Mouse (Mus musculus) E14TG2a.4 (cell line): ENCODE data around the gene 4921517D22Rik.
"Not testable (repeated sequence)": the region's sequence is repeated elsewhere in the genome, so short reads cannot be mapped to it uniquely, and the experiment has no call there.

Experiments
- CTCF ChIP-seq: conservative IDR thresholded peaks from 2 replicates; pipeline ENCODE4 v1.5.1; 2014; ENCODE audit warnings: low read length
- POU5F1 ChIP-seq: IDR thresholded peaks from 2 replicates; pipeline ENCODE4 v1.6.1; 2014; ENCODE audit warnings: low read length, borderline replicate concordance

DNA sequence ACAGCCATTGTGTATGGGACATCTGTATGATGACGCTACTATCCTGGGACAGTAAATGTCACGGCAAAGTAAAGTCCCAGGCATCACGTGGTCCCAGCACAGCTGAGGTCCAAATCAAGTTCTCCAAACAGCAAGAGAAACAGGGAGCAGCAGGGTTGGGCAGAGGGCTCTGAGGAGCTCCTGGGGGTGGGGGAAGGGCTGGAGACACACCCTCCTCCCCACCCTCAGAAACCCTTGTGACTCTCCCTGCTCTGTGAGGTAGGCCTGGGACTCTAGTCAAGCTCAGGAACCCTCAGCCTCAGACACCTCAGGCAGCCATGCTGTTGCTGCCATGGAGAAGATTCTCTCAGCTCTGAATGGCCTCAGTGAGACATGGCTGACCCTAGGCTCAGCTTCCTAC, 18.1 kb upstream of the 4921517D22Rik start, which contains the start of gene Spata31d1b:
- TF ChIP-seq CTCF, POU5F1: not testable (repeated sequence)
